ENCODE assay signal across 13 mouse cellular contexts in genomic region chr2:57820343-57820742, GRCm38 (mm10).
"Had no signal": no experiment of that assay in that cellular context is flagged by ENCODE, and none has a peak within 500 bp of the region (broad histone marks: within the 10 kb centered on the region; RNA-seq: fewer than 3 reads in every experiment).

No protein-coding gene starts in this region.

- H3K9me3 ChIP-seq: liver, embryonic 15.5 days had no signal

- ATAC-seq: intestine, embryonic 16.5 days; lung, postnatal 0 days had no signal

- H3K4me2 ChIP-seq: liver, embryonic 11.5 days; liver, embryonic 15.5 days had no signal

- H3K4me3 ChIP-seq: liver, embryonic 15.5 days had no signal

- H3K4me1 ChIP-seq: liver, embryonic 15.5 days had no signal

- DNase-seq: kidney, adult 8-10 months; kidney, postnatal 25 days; lung, adult 2 months; lung, postnatal 36 days; retina, postnatal 1 day; right cerebral cortex, postnatal 4 days; spleen, adult 18-20 months; thymus, adult 18-20 months; thymus, postnatal 14 days had no signal

- H3K36me3 ChIP-seq: liver, embryonic 15.5 days had no signal

- H3K27me3 ChIP-seq: liver, embryonic 15.5 days had no signal

- H3K9ac ChIP-seq: liver, embryonic 15.5 days had no signal

- H3K27ac ChIP-seq: liver, embryonic 15.5 days had no signal
